Mouse (Mus musculus) embryonic facial prominence, embryonic 11.5 days (tissue): ENCODE measurements at regions not wholly inside any gene's neighbourhood (a gene's known extent, or its start where the extent isn't known, plus 50 kb on each side); places are given as distances from the start of the nearest gene placed in this dataset.

Experiments used
- ATAC-seq: fragments of 200-750 bp; cut with Nextera tagmentation; replicated peaks from 2 replicates; pipeline ENCODE4 v1.8.0; 2017; ENCODE audit warnings: low read depth; ENCODE audit not compliant: insufficient number of reproducible peaks, low FRiP score, low TSS enrichment
- DNase-seq: peaks from one replicate; pipeline ENCODE4 v3.0.0-alpha.2; 2015; ENCODE audit warnings: low spot score
- H3K27ac ChIP-seq: fragments of 300-500 bp; sonication (generic); replicated peaks from 2 replicates; pipeline ENCODE4 v1.5.1; 2014; ENCODE audit warnings: mild to moderate bottlenecking, low read depth, low read length, control low read depth
- H3K27me3 ChIP-seq: fragments of 300-500 bp; sonication (generic); 2 replicates; pipeline ENCODE4 v1.6.1; 2014; ENCODE audit warnings: mild to moderate bottlenecking, low read length, moderate library complexity, mixed read lengths; ENCODE audit not compliant: control insufficient read depth, insufficient read depth
- H3K36me3 ChIP-seq: fragments of 300-500 bp; sonication (generic); replicated peaks from 2 replicates; pipeline ENCODE4 v1.6.1; 2014; ENCODE audit warnings: low read depth, mild to moderate bottlenecking, low read length, moderate library complexity, mixed read lengths; ENCODE audit not compliant: control insufficient read depth, insufficient read depth
- H3K4me1 ChIP-seq: fragments of 300-500 bp; sonication (generic); 2 replicates; pipeline ENCODE4 v1.6.1; 2014; ENCODE audit warnings: low read length, mixed read lengths; ENCODE audit not compliant: control insufficient read depth, insufficient read depth
- H3K4me2 ChIP-seq: fragments of 300-500 bp; sonication (generic); 2 replicates; pipeline ENCODE4 v1.6.1; 2014; ENCODE audit warnings: low read depth, mild to moderate bottlenecking, control low read depth, low read length, moderate library complexity
- H3K4me3 ChIP-seq: fragments of 300-500 bp; sonication (generic); 2 replicates; pipeline ENCODE4 v1.5.1; 2014; ENCODE audit warnings: low read depth, low read length, control low read depth
- H3K9ac ChIP-seq: fragments of 300-500 bp; sonication (generic); replicated peaks from 2 replicates; pipeline ENCODE4 v1.6.1; 2014; ENCODE audit warnings: mild to moderate bottlenecking, control low read depth, low read length
- H3K9me3 ChIP-seq: fragments of 300-500 bp; sonication (generic); replicated peaks from 2 replicates; pipeline ENCODE4 v1.6.1; 2016; ENCODE audit warnings: mild to moderate bottlenecking, low read length, inconsistent platforms, mixed read lengths; ENCODE audit not compliant: control insufficient read depth
- WGBS: fragments of 180-500 bp; shearing (Covaris S2); extraction: QIAGEN DNeasy Blood & Tissue Kit; methylation state at CpG from one replicate; pipeline ENCODE4 v1.1.7; 2014; 5-methylcytosine and 5-hydroxymethylcytosine counted together

DNA sequence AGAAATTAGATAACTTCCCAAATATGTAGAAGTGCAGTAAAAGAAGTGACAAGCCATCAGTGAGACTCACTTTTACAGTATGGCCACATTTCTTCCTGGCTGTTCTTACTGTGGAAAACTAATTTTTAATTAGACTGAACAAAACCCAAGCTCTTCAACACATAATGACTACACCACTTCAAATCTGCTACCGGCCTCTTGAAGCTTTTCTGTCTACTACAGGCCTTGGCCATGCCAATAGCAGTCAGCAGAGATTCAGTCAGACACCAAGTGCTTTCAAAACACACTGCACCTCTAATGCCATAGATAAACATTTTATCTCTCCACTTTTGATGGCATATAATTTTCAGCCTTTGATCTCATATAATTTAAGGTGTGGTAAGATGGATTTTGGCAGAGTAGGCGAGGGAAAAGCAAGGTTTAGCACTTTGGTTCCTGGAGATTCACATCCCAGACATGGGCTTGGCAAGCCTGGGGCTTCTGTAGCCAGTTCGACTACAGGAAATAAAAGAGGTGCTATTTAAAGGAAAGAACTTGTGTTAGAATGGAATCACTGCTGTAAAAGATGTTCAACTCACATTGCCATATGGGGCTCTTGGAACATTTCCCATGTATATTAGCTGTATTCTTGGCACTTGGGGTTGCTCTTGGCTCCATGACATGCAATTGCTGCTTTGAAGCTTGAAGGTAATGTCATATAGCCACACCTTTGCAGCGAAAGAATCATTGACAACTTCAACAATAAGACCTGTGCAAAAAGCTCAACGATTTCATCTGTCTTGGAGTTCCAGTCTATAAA lies 941.9 kb downstream of the Efnb2 start:
- Histone ChIP-seq H3K36me3 (no peaks in the 10 kb centered on the region), H3K4me1 (no peaks in the 10 kb centered on the region), H3K9me3 (no peaks in the 10 kb centered on the region), H3K4me3 (no peak overlapping the region), H3K27me3 (no peaks in the 10 kb centered on the region), H3K9ac (no peak overlapping the region), H3K27ac (no peak overlapping the region), H3K4me2 (no peak overlapping the region)
- WGBS = 87% methylated on average over 5 of the region's 5 CpGs
- DNase-seq = no peak
- no peak for ATAC-seq

DNA sequence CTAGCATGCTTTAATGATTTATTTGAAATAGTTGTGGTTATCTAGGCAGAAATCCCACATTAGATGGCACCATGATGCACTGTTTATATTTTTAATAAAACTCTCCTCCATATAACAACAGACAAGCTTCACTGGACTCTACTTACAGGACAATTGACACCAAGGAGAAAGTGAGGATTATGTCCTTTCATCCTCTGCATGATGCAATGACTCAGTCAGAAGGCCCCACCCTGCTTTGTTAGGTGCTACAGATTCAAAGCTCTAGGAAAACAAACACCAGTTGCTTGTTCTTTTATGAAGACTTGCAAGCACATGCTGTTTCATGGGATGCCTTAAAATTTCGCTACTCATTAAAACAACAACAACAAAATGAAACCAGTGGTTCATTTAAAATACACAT lies 950.3 kb downstream of the Efnb2 start:
- Histone ChIP-seq H3K27ac (no peak overlapping the region), H3K9ac (no peak overlapping the region), H3K27me3 (no peaks in the 10 kb centered on the region), H3K9me3 (no peaks in the 10 kb centered on the region), H3K4me1 (no peaks in the 10 kb centered on the region), H3K36me3 (no peaks in the 10 kb centered on the region), H3K4me2 (no peak overlapping the region), H3K4me3 (no peak overlapping the region)
- ATAC-seq (no peak), DNase-seq (no peak)
- 53% methylated on average over 1 of the region's 1 CpGs for WGBS

DNA sequence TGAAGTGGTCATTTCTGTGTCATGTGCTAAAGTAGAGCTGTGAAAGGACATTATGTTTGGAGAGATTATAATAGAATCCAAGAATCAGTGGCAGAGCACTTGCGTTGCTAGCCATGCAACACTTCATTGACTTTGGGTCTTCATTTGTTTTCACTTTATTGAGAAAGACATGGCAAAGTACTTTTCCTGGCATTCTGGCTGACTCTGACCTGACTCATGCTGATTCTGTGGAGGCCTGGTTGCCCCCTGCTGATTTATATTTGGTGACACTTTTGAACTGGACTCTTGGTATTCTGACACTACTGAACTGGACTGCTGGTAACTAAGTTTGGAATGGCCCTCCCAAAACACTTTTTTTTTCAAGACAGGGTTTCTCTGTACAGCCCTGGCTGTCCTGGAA lies 951.6 kb downstream of the Efnb2 start:
- ATAC-seq (no peak), DNase-seq (no peak)
- Histone ChIP-seq H3K4me1 (no peaks in the 10 kb centered on the region), H3K4me3 (no peak overlapping the region), H3K4me2 (no peak overlapping the region), H3K9ac (no peak overlapping the region), H3K27ac (no peak overlapping the region), H3K9me3 (no peaks in the 10 kb centered on the region), H3K36me3 (no peaks in the 10 kb centered on the region), H3K27me3 (no peaks in the 10 kb centered on the region)
- WGBS = 93% methylated on average over 1 of the region's 1 CpGs

DNA sequence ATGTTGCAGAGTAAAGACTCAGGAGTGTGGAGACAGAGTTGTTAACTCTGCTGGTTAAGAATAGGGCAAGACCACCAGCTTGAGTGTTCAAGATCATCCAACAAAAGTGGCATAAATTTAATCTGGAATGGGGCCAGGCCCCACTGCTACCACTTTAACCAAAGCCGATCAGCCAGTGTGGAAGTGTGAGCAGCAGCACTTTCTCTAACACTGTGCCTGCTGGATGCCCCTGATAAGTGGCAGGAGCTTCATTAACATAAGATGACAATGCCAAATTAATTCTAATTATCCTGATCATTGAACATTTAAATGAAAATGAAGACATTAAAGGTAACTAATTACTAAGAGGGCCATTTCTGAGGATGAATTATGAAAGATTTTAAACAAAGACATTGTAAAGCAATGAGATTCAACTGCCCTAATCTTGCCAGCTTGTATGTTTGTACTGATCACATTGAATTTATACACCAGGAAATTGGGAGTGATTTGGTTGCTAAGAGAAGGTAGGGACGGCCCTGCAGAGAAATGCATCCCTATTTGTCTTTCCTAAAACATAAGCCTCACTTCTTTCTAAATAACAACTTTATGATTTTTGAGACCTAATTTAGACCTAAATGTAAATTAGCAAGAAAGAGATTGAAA lies 969.6 kb downstream of the Efnb2 start:
- ATAC-seq = no peak
- Histone ChIP-seq H3K9ac (no peak overlapping the region), H3K9me3 (no peaks in the 10 kb centered on the region), H3K27ac (no peak overlapping the region), H3K4me1 (no peaks in the 10 kb centered on the region), H3K36me3 (no peaks in the 10 kb centered on the region), H3K27me3 (no peaks in the 10 kb centered on the region), H3K4me3 (no peak overlapping the region), H3K4me2 (no peak overlapping the region)
- no peak for DNase-seq
- 88% methylated on average over 2 of the region's 2 CpGs for WGBS

DNA sequence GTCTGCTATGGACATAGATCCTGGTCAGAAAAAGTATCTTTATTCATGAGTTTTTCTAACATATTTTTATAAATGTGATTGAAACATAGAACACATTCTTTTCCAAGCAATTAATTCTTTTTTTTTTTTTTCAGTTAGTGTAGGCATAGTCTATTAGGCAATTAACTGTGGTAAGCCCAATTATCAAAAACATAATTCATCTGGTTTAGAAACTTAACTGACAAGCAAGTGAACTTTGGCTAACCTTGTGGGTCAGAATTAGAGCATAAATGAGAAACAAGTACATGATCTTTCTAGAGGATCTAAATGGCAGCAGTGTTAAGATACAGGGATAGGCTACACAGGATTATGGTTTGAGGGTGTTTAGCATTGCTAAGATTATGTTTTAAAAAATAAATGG lies 1007.2 kb downstream of the Efnb2 start:
- Histone ChIP-seq H3K27me3 (no peaks in the 10 kb centered on the region), H3K27ac (no peak overlapping the region), H3K9me3 (no peaks in the 10 kb centered on the region), H3K36me3 (no peaks in the 10 kb centered on the region), H3K4me2 (no peak overlapping the region), H3K4me1 (no peaks in the 10 kb centered on the region), H3K4me3 (no peak overlapping the region), H3K9ac (no peak overlapping the region)
- DNase-seq (no peak), ATAC-seq (no peak)
